Mouse (Mus musculus): ENCODE results near the gene Ago3.

Ago3 gene

GRCm38 (mm10) chr4:126423866-126424265 is 5.5 kb downstream of the Ago3 start:
- no peak for DNase-seq (ENCODE audit: low spot score in 2 of 2)

- DNase-seq (ENCODE audit: low spot score in 2 of 2) = no peak
Observed at GRCm38 (mm10) chr4:126415707-126416106, 13.6 kb downstream of the Ago3 start.

- DNase-seq (ENCODE audit: low spot score in 2 of 2) = no peak
Observed at GRCm38 (mm10) chr4:126412526-126412925, 16.8 kb downstream of the Ago3 start.

GRCm38 (mm10) chr4:126371497-126371896 is 57.9 kb downstream of the Ago3 start:
- DNase-seq (ENCODE audit: low spot score in 2 of 2) = no peak

GRCm38 (mm10) chr4:126360069-126360468 is 69.3 kb downstream of the Ago3 start:
- DNase-seq (ENCODE audit: low spot score in 2 of 2) = no peak

- DNase-seq (ENCODE audit: low spot score in 2 of 2) = no peak
Observed at GRCm38 (mm10) chr4:126343451-126343850, 85.9 kb downstream of the Ago3 start.

- no peak for DNase-seq (ENCODE audit: low spot score in 2 of 2)
Observed at GRCm38 (mm10) chr4:126339461-126339860, 89.9 kb downstream of the Ago3 start.

GRCm38 (mm10) chr4:126332358-126332757 is 97.0 kb downstream of the Ago3 start:
- DNase-seq (ENCODE audit: low spot score in 2 of 2) = no peak

- no peak for DNase-seq (ENCODE audit: low spot score in 2 of 2)
Observed at GRCm38 (mm10) chr4:126331751-126332150, 97.6 kb downstream of the Ago3 start.

- DNase-seq (ENCODE audit: low spot score in 2 of 2) = no peak
Observed at GRCm38 (mm10) chr4:126330295-126330694, 99.1 kb downstream of the Ago3 start.

GRCm38 (mm10) chr4:126326036-126326435 is 103.3 kb downstream of the Ago3 start:
- DNase-seq (ENCODE audit: low spot score in 2 of 2) = no peak

- no peak for DNase-seq (ENCODE audit: low spot score in 2 of 2)
Observed at GRCm38 (mm10) chr4:126325281-126325861, 104.0 kb downstream of the Ago3 start, which contains the start of gene Tekt2. Tekt2 (minus strand) TSS chr4:126325688.

GRCm38 (mm10) chr4:126324861-126325260 is 104.5 kb downstream of the Ago3 start:
- DNase-seq (ENCODE audit: low spot score in 2 of 2) = peak in 1 of 2 experiments; percentile 52

GRCm38 (mm10) chr4:126322646-126323045 is 106.7 kb downstream of the Ago3 start:
- DNase-seq (ENCODE audit: low spot score in 2 of 2) = no peak

- DNase-seq (ENCODE audit: low spot score in 2 of 2) = no peak
Observed at GRCm38 (mm10) chr4:126321854-126322511, 107.4 kb downstream of the Ago3 start.

- peak; percentile 100 for DNase-seq (ENCODE audit: low spot score in 2 of 2)
Observed at GRCm38 (mm10) chr4:126321111-126321853, 108.1 kb downstream of the Ago3 start, which contains the start of gene Adprhl2. Adprhl2 (minus strand) TSS chr4:126321703.

- no peak for DNase-seq (ENCODE audit: low spot score in 2 of 2)
Observed at GRCm38 (mm10) chr4:126319806-126320205, 109.5 kb downstream of the Ago3 start.

GRCm38 (mm10) chr4:126316443-126317040 is 112.8 kb downstream of the Ago3 start:
- no peak for DNase-seq (ENCODE audit: low spot score in 2 of 2)

GRCm38 (mm10) chr4:126315931-126316330 is 113.4 kb downstream of the Ago3 start:
- DNase-seq (ENCODE audit: low spot score in 2 of 2) = no peak

- DNase-seq (ENCODE audit: low spot score in 2 of 2) = no peak
Observed at GRCm38 (mm10) chr4:126314393-126314792, 115.0 kb downstream of the Ago3 start.

- no peak for DNase-seq (ENCODE audit: low spot score in 2 of 2)
Observed at GRCm38 (mm10) chr4:126313202-126313601, 116.2 kb downstream of the Ago3 start.

- no peak for DNase-seq (ENCODE audit: low spot score in 2 of 2)
Observed at GRCm38 (mm10) chr4:126311566-126312200, 117.7 kb downstream of the Ago3 start.

All from cerebellum, postnatal 4 days (tissue).